In genomic region chr2:35922956-35923355, GRCm38 (mm10) we compare ENCODE assay signal across 30 mouse cellular contexts. TPM values are rescaled to one million over a fixed set of nuclear protein-coding genes. Genes with fewer than 3 reads are reported as not detected.
A peak's percentile ranks its signal among the peaks of the same experiment; 100 is the strongest.
DNase-seq lines count a peak whose midpoint lies in the region; ATAC-seq and TF ChIP-seq lines count a peak whose summit lies in the region.
"Had no signal": no experiment of that assay in that cellular context is flagged by ENCODE, and none has a peak within 500 bp of the region (broad histone marks: within the 10 kb centered on the region; RNA-seq: fewer than 3 reads in every experiment).

No protein-coding gene starts in this region.

- TF ChIP-seq EP300 in liver, postnatal 0 days (IDR thresholded peaks at IDR 0.05; ENCODE audit: low read depth): no peak

- H3K36me3 ChIP-seq in forebrain, embryonic 16.5 days (ENCODE audit: control insufficient read depth, insufficient read depth): no peaks in the 10 kb centered on the region
- H3K36me3 ChIP-seq in forebrain, embryonic 12.5 days (replicated peaks): no peaks in the 10 kb centered on the region
- no peaks in the 10 kb centered on the region for H3K36me3 ChIP-seq in liver, postnatal 0 days (replicated peaks; ENCODE audit: insufficient read depth, low read length)
- no peaks in the 10 kb centered on the region for H3K36me3 ChIP-seq in liver, embryonic 11.5 days (ENCODE audit: control insufficient read depth, insufficient read depth, low read length)
- H3K36me3 ChIP-seq: embryonic facial prominence, embryonic 10.5 days; embryonic facial prominence, embryonic 13.5 days; G1E; heart, embryonic 12.5 days; heart, embryonic 15.5 days; hindbrain, embryonic 10.5 days; hindbrain, embryonic 13.5 days; intestine, embryonic 15.5 days had no signal

- TF ChIP-seq CTCF in liver, postnatal 0 days (IDR thresholded peaks at IDR 0.05; ENCODE audit: low read depth): no peak
- no peak for TF ChIP-seq CTCF in brain, embryonic 14.5 days (IDR thresholded peaks at IDR 0.05; ENCODE audit: borderline replicate concordance, extremely low read depth, insufficient read depth, insufficient read length)

- no peak overlapping the region for H3K4me3 ChIP-seq in forebrain, embryonic 16.5 days (replicated peaks; ENCODE audit: low read length)
- H3K4me3 ChIP-seq in forebrain, embryonic 12.5 days (replicated peaks): no peak overlapping the region
- no peak overlapping the region for H3K4me3 ChIP-seq in liver, postnatal 0 days (ENCODE audit: low read depth, low read length)
- H3K4me3 ChIP-seq in liver, embryonic 11.5 days (ENCODE audit: low read depth, low read length): no peak overlapping the region
- H3K4me3 ChIP-seq: embryonic facial prominence, embryonic 10.5 days; embryonic facial prominence, embryonic 13.5 days; erythroblast, embryonic 14.5 days; heart, embryonic 12.5 days; heart, embryonic 15.5 days; hindbrain, embryonic 10.5 days; hindbrain, embryonic 13.5 days; intestine, embryonic 15.5 days had no signal

- DNase-seq in liver, postnatal 0 days: peak; percentile 32
- DNase-seq in liver, embryonic 11.5 days (ENCODE audit: low spot score): no peak
- DNase-seq in brain, embryonic 14.5 days (ENCODE audit: low read depth): peak; percentile 54
- no peak for DNase-seq in adrenal gland, adult 18-20 months (ENCODE audit: low spot score in 2 of 2)
- DNase-seq: adrenal gland, adult 2 months; adrenal gland, postnatal 14 days; B cell, adult 2 months; cerebellum, adult 11 months; cerebellum, adult 2 months; cerebellum, adult 9-11 months; cerebellum, postnatal 36 days; embryo, embryonic 11 days; gastrocnemius, postnatal 25 days; heart, adult 18-20 months; heart, postnatal 10 days; heart, postnatal 36 days; kidney, adult 11 months had no signal

- TF ChIP-seq POLR2A in brain, embryonic 14.5 days (IDR thresholded peaks at IDR 0.05; ENCODE audit: borderline replicate concordance, extremely low read depth, insufficient read depth, insufficient read length, poor library complexity, severe bottlenecking): no peak

- no peak overlapping the region for H3K4me2 ChIP-seq in forebrain, embryonic 16.5 days (ENCODE audit: low read length)
- no peak overlapping the region for H3K4me2 ChIP-seq in forebrain, embryonic 12.5 days
- H3K4me2 ChIP-seq in liver, postnatal 0 days (ENCODE audit: low read depth, low read length): no peak overlapping the region
- H3K4me2 ChIP-seq in liver, embryonic 11.5 days: no peak overlapping the region
- H3K4me2 ChIP-seq: embryonic facial prominence, embryonic 13.5 days; heart, embryonic 12.5 days; heart, embryonic 15.5 days; hindbrain, embryonic 13.5 days; intestine, embryonic 15.5 days had no signal

- no peak overlapping the region for H3K27ac ChIP-seq in forebrain, embryonic 16.5 days (ENCODE audit: low read length)
- no peak overlapping the region for H3K27ac ChIP-seq in forebrain, embryonic 12.5 days
- H3K27ac ChIP-seq in liver, postnatal 0 days (ENCODE audit: low read depth): no peak overlapping the region
- H3K27ac ChIP-seq in liver, embryonic 11.5 days (ENCODE audit: low read depth, low read length): no peak overlapping the region
- H3K27ac ChIP-seq: embryonic facial prominence, embryonic 10.5 days; embryonic facial prominence, embryonic 13.5 days; heart, embryonic 15.5 days; hindbrain, embryonic 10.5 days; hindbrain, embryonic 13.5 days; intestine, embryonic 15.5 days had no signal

- H3K4me1 ChIP-seq in forebrain, embryonic 16.5 days (replicated peaks; ENCODE audit: control insufficient read depth, insufficient read depth, low read length): no peaks in the 10 kb centered on the region
- no peaks in the 10 kb centered on the region for H3K4me1 ChIP-seq in forebrain, embryonic 12.5 days
- peaks cover 2% of the 10 kb centered on the region; the same call in 1 of the 2 replicates for H3K4me1 ChIP-seq in liver, postnatal 0 days (ENCODE audit: insufficient read depth)
- no peaks in the 10 kb centered on the region for H3K4me1 ChIP-seq in liver, embryonic 11.5 days (replicated peaks; ENCODE audit: control insufficient read depth, insufficient read depth, low read length)
- H3K4me1 ChIP-seq: embryonic facial prominence, embryonic 10.5 days; hindbrain, embryonic 10.5 days; hindbrain, embryonic 13.5 days; intestine, embryonic 15.5 days had no signal

- no peaks in the 10 kb centered on the region for H3K27me3 ChIP-seq in forebrain, embryonic 16.5 days (replicated peaks; ENCODE audit: control insufficient read depth, insufficient read depth, low read length)
- no peaks in the 10 kb centered on the region for H3K27me3 ChIP-seq in forebrain, embryonic 12.5 days
- no peaks in the 10 kb centered on the region for H3K27me3 ChIP-seq in liver, postnatal 0 days (ENCODE audit: insufficient read depth, low read length)
- no peaks in the 10 kb centered on the region for H3K27me3 ChIP-seq in liver, embryonic 11.5 days (replicated peaks; ENCODE audit: control insufficient read depth, insufficient read depth, low read length)
- H3K27me3 ChIP-seq: embryonic facial prominence, embryonic 13.5 days; heart, embryonic 12.5 days; heart, embryonic 15.5 days; hindbrain, embryonic 13.5 days; intestine, embryonic 15.5 days; Patski had no signal

- WGBS in forebrain, embryonic 16.5 days: 74% methylated on average over 3 of the region's 3 CpGs
- WGBS in forebrain, embryonic 12.5 days: 91% methylated on average over 3 of the region's 3 CpGs
- WGBS in liver, postnatal 0 days (ENCODE audit: insufficient replicate concordance): 58% methylated on average over 3 of the region's 3 CpGs
- 69% methylated on average over 3 of the region's 3 CpGs for WGBS in liver, embryonic 11.5 days

- no peak overlapping the region for H3K9ac ChIP-seq in forebrain, embryonic 16.5 days (replicated peaks; ENCODE audit: low read depth, low read length)
- H3K9ac ChIP-seq in forebrain, embryonic 12.5 days: no peak overlapping the region
- no peak overlapping the region for H3K9ac ChIP-seq in liver, postnatal 0 days (replicated peaks)
- no peak overlapping the region for H3K9ac ChIP-seq in liver, embryonic 11.5 days (ENCODE audit: low read depth, low read length)
- H3K9ac ChIP-seq: embryonic facial prominence, embryonic 13.5 days; heart, embryonic 12.5 days; heart, embryonic 15.5 days; hindbrain, embryonic 13.5 days; intestine, embryonic 15.5 days had no signal

- 0 out of 2 replicates have a peak, but pooled peaks have one; percentile 33 for ATAC-seq in forebrain, embryonic 16.5 days
- ATAC-seq in forebrain, embryonic 12.5 days (ENCODE audit: low FRiP score): no peak
- ATAC-seq in liver, postnatal 0 days: peak; percentile 94
- no peak for ATAC-seq in liver, embryonic 11.5 days (replicated peaks; ENCODE audit: low FRiP score)
- ATAC-seq: hindbrain, embryonic 16.5 days; intestine, embryonic 15.5 days; Patski had no signal

- H3K9me3 ChIP-seq in forebrain, embryonic 16.5 days (ENCODE audit: control insufficient read depth, low read length): no peaks in the 10 kb centered on the region
- H3K9me3 ChIP-seq in forebrain, embryonic 12.5 days: no peaks in the 10 kb centered on the region
- H3K9me3 ChIP-seq in liver, postnatal 0 days (ENCODE audit: low read length): no peaks in the 10 kb centered on the region
- no peaks in the 10 kb centered on the region for H3K9me3 ChIP-seq in liver, embryonic 11.5 days (ENCODE audit: control insufficient read depth, low read length)
- H3K9me3 ChIP-seq: embryonic facial prominence, embryonic 10.5 days; embryonic facial prominence, embryonic 13.5 days; G1E; heart, embryonic 12.5 days; heart, embryonic 15.5 days; hindbrain, embryonic 10.5 days; hindbrain, embryonic 13.5 days; intestine, embryonic 15.5 days had no signal

RNA-seq across cellular contexts. Expression of gene Ttll11, which starts 56.8 kb away (rescaled TPM):
- 2.5 and 3.2 TPM in 2 replicates for polyA plus RNA-seq in forebrain, embryonic 16.5 days (2015; fragmentation: Nextera tagmentation; extraction: Ambion mirVana)
- polyA plus RNA-seq in forebrain, embryonic 12.5 days (2016; fragmentation: Nextera tagmentation; extraction: Ambion mirVana): 2.9 and 3.8 TPM in 2 replicates
- 1.1 and 1.7 TPM in 2 replicates for polyA plus RNA-seq in liver, postnatal 0 days (2015; fragmentation: Nextera tagmentation; extraction: Ambion mirVana)
- polyA plus RNA-seq in liver, embryonic 11.5 days (2014; fragmentation: Nextera tagmentation; extraction: Ambion mirVana): 0.36 and 0.45 TPM in 2 replicates
- polyA plus RNA-seq in brain, embryonic 14.5 days (2012; rRNA removed): 7.8 and 9.3 TPM in 2 replicates
- total RNA-seq in adrenal gland, adult 18-20 months (2021): 1 to 10 TPM; 2.2 to 5.7 TPM

Comparison
In these comparisons a context has a peak if more than half of its experiments do, and no peak if none do; other contexts are left out.
1. ATAC-seq: peak in forebrain, embryonic 16.5 days (single experiment) and liver, postnatal 0 days (single experiment); none in forebrain, embryonic 12.5 days (single experiment) and liver, embryonic 11.5 days (single experiment).
2. DNase-seq: peak in liver, postnatal 0 days (single experiment) and brain, embryonic 14.5 days (single experiment); none in liver, embryonic 11.5 days (single experiment) and adrenal gland, adult 18-20 months (0 of 2).